Mouse (Mus musculus) hindbrain, embryonic 14.5 days (tissue): ENCODE measurements around the gene Oard1. TPM values are rescaled to one million over a fixed set of nuclear protein-coding genes. Genes with fewer than 3 reads are reported as not detected.

Experiments
- ATAC-seq: fragments of 200-750 bp; cut with Nextera tagmentation; 2 replicates; pipeline ENCODE4 v1.8.0; 2017; ENCODE audit warnings: moderate number of reproducible peaks, mild to moderate bottlenecking, moderate TSS enrichment, moderate library complexity; ENCODE audit not compliant: low FRiP score
- DNase-seq: peaks from one replicate; pipeline ENCODE4 v3.0.0-alpha.2; 2015; ENCODE audit warnings: low spot score
- H3K27ac ChIP-seq: fragments of 300-500 bp; sonication (generic); 2 replicates; pipeline ENCODE4 v1.5.1; 2014; ENCODE audit warnings: mild to moderate bottlenecking, moderate library complexity
- H3K27me3 ChIP-seq: fragments of 300-500 bp; sonication (generic); 2 replicates; pipeline ENCODE4 v1.6.1; 2014; ENCODE audit warnings: mild to moderate bottlenecking, low read length, mixed read lengths; ENCODE audit not compliant: control insufficient read depth, insufficient read depth
- H3K36me3 ChIP-seq: fragments of 300-500 bp; sonication (generic); replicated peaks from 2 replicates; pipeline ENCODE4 v1.6.1; 2014; ENCODE audit not compliant: control insufficient read depth, insufficient read depth
- H3K4me1 ChIP-seq: fragments of 300-500 bp; sonication (generic); replicated peaks from 2 replicates; pipeline ENCODE4 v1.6.1; 2014; ENCODE audit warnings: antibody characterized with exemption, low read length, mixed read lengths; ENCODE audit not compliant: control insufficient read depth, insufficient read depth
- H3K4me2 ChIP-seq: fragments of 300-500 bp; sonication (generic); replicated peaks from 2 replicates; pipeline ENCODE4 v1.6.1; 2014; ENCODE audit warnings: mild to moderate bottlenecking, moderate library complexity
- H3K4me3 ChIP-seq: fragments of 300-500 bp; sonication (generic); replicated peaks from 2 replicates; pipeline ENCODE4 v1.5.1; 2014; ENCODE audit warnings: mild to moderate bottlenecking, low read length
- H3K9ac ChIP-seq: fragments of 300-500 bp; sonication (generic); 2 replicates; pipeline ENCODE4 v1.6.1; 2014
- H3K9me3 ChIP-seq: fragments of 300-500 bp; sonication (generic); 2 replicates; pipeline ENCODE4 v1.6.1; 2016; ENCODE audit warnings: low read length; ENCODE audit not compliant: control insufficient read depth
- whole genome bisulfite sequencing: fragments of 180-500 bp; shearing (Covaris S2); extraction: QIAGEN DNeasy Blood & Tissue Kit; methylation state at CpG from one replicate; pipeline ENCODE4 v1.1.7; 2014; 5-methylcytosine and 5-hydroxymethylcytosine counted together
- polyA plus RNA-seq: library from polyadenylated mRNA; unstranded; fragments of >200 nt; fragmentation: Nextera tagmentation; extraction: Ambion mirVana; gene quantifications from 2 replicates; pipeline ENCODE4 v1.2.1, GENCODE M21; 2014

Gene Oard1
- polyA plus RNA-seq, 1 experiment from 2014 or later = 36.3 TPM

- Histone ChIP-seq H3K4me3 (no peak overlapping the region), H3K4me2 (no peak overlapping the region), H3K27ac (no peak overlapping the region), H3K9me3 (no peaks in the 10 kb centered on the region), H3K36me3 (peaks cover 8% of the 10 kb centered on the region), H3K4me1 (peaks cover 15% of the 10 kb centered on the region), H3K9ac (no peak overlapping the region), H3K27me3 (no peaks in the 10 kb centered on the region)
- DNase-seq (no peak), ATAC-seq (no peak)
- WGBS = 95% methylated on average over 1 of the region's 1 CpGs
Measured at GRCm38 (mm10) chr17:48404706-48405105, 5.1 kb upstream of the Oard1 start.

GRCm38 (mm10) chr17:48407154-48407553 lies 2.7 kb upstream of the Oard1 start:
- Histone ChIP-seq H3K4me2 (0 out of 2 replicates have a peak overlapping the region, but pooled peaks have one; percentile 71), H3K9ac (no peak overlapping the region), H3K9me3 (no peaks in the 10 kb centered on the region), H3K4me3 (no peak overlapping the region), H3K27me3 (no peaks in the 10 kb centered on the region), H3K4me1 (peaks cover 27% of the 10 kb centered on the region), H3K36me3 (no peaks in the 10 kb centered on the region; the same call in 1 of the 2 replicates), H3K27ac (no peak overlapping the region)
- ATAC-seq = no peak
- WGBS = 90% methylated on average over 4 of the region's 4 CpGs
- DNase-seq = no peak

- no peaks in the 10 kb centered on the region for H3K9me3 ChIP-seq
- no peak for DNase-seq
- peak overlapping the region; percentile 71 for H3K4me2 ChIP-seq
- ATAC-seq = no peak
- peak overlapping the region; percentile 81 for H3K4me3 ChIP-seq
- H3K27me3 ChIP-seq = no peaks in the 10 kb centered on the region
- H3K4me1 ChIP-seq = peaks cover 27% of the 10 kb centered on the region
- peak overlapping the region; percentile 99 for H3K9ac ChIP-seq
- H3K36me3 ChIP-seq = no peaks in the 10 kb centered on the region; the same call in 1 of the 2 replicates
- WGBS = 13% methylated on average over 8 of the region's 8 CpGs
- peak overlapping the region; percentile 99 for H3K27ac ChIP-seq
Measured at GRCm38 (mm10) chr17:48407910-48408525, 1.8 kb upstream of the Oard1 start.

GRCm38 (mm10) chr17:48408526-48409291 lies 1.1 kb upstream of the Oard1 start:
- peak overlapping the region; percentile 71 for H3K4me2 ChIP-seq
- under 1% methylated on average over 47 of the region's 47 CpGs for WGBS
- no peaks in the 10 kb centered on the region for H3K9me3 ChIP-seq
- DNase-seq = peak; percentile 65
- no peaks in the 10 kb centered on the region; the same call in 1 of the 2 replicates for H3K36me3 ChIP-seq
- H3K27me3 ChIP-seq = no peaks in the 10 kb centered on the region
- peak overlapping the region; percentile 99 for H3K27ac ChIP-seq
- peaks cover 27% of the 10 kb centered on the region for H3K4me1 ChIP-seq
- peak; percentile 34 for ATAC-seq
- peak overlapping the region; percentile 81 for H3K4me3 ChIP-seq
- peak overlapping the region; percentile 99 for H3K9ac ChIP-seq

- DNase-seq (peak; percentile 50), ATAC-seq (no peak; the same call in 1 of the 2 replicates)
- no peaks in the 10 kb centered on the region for H3K27me3 ChIP-seq
- peaks cover 27% of the 10 kb centered on the region for H3K4me1 ChIP-seq
- no peaks in the 10 kb centered on the region for H3K9me3 ChIP-seq
- H3K36me3 ChIP-seq = peaks cover 6% of the 10 kb centered on the region
- peak overlapping the region; percentile 94 for H3K27ac ChIP-seq
- peak overlapping the region; percentile 81 for H3K4me3 ChIP-seq
- H3K9ac ChIP-seq = peak overlapping the region; percentile 76
- H3K4me2 ChIP-seq = peak overlapping the region; percentile 87
- 0% methylated on average over 13 of the region's 13 CpGs for WGBS
Measured at GRCm38 (mm10) chr17:48410299-48410785, 528 bp downstream of the Oard1 start.

GRCm38 (mm10) chr17:48411241-48411640 lies 1.4 kb downstream of the Oard1 start:
- Histone ChIP-seq H3K4me3 (peak overlapping the region; percentile 81), H3K9ac (peak overlapping the region; percentile 76), H3K9me3 (no peaks in the 10 kb centered on the region), H3K4me2 (peak overlapping the region; percentile 87), H3K36me3 (peaks cover 8% of the 10 kb centered on the region), H3K27me3 (no peaks in the 10 kb centered on the region), H3K27ac (peak overlapping the region; percentile 94; the same call in 1 of the 2 replicates), H3K4me1 (peaks cover 27% of the 10 kb centered on the region)
- WGBS = 55% methylated on average over 8 of the region's 8 CpGs
- ATAC-seq = no peak
- no peak for DNase-seq

- H3K4me1 ChIP-seq = peaks cover 9% of the 10 kb centered on the region
- H3K27ac ChIP-seq = no peak overlapping the region
- no peak overlapping the region for H3K4me3 ChIP-seq
- WGBS = 84% methylated on average over 7 of the region's 7 CpGs
- H3K27me3 ChIP-seq = no peaks in the 10 kb centered on the region
- ATAC-seq (no peak), DNase-seq (no peak)
- H3K36me3 ChIP-seq = peaks cover 8% of the 10 kb centered on the region
- H3K9ac ChIP-seq = no peak overlapping the region
- H3K4me2 ChIP-seq = no peak overlapping the region
- H3K9me3 ChIP-seq = no peaks in the 10 kb centered on the region
Measured at GRCm38 (mm10) chr17:48416011-48416410, 6.2 kb downstream of the Oard1 start.

GRCm38 (mm10) chr17:48416425-48417195 lies 6.8 kb downstream of the Oard1 start:
- ATAC-seq (peak; percentile 71; the same call in 1 of the 2 replicates), DNase-seq (peak; percentile 83)
- WGBS = 91% methylated on average over 14 of the region's 14 CpGs
- peaks cover 8% of the 10 kb centered on the region for H3K36me3 ChIP-seq
- H3K4me1 ChIP-seq = peaks cover 3% of the 10 kb centered on the region
- H3K9me3 ChIP-seq = no peaks in the 10 kb centered on the region
- no peak overlapping the region for H3K4me2 ChIP-seq
- H3K27me3 ChIP-seq = no peaks in the 10 kb centered on the region
- H3K27ac ChIP-seq = no peak overlapping the region
- no peak overlapping the region for H3K4me3 ChIP-seq
- no peak overlapping the region for H3K9ac ChIP-seq

- Histone ChIP-seq H3K9me3 (no peaks in the 10 kb centered on the region), H3K36me3 (peaks cover 8% of the 10 kb centered on the region), H3K4me3 (no peak overlapping the region), H3K27me3 (no peaks in the 10 kb centered on the region), H3K9ac (no peak overlapping the region), H3K4me2 (no peak overlapping the region), H3K4me1 (no peaks in the 10 kb centered on the region), H3K27ac (no peak overlapping the region)
- WGBS = 92% methylated on average over 6 of the region's 6 CpGs
- no peak for DNase-seq
- ATAC-seq = no peak
Measured at GRCm38 (mm10) chr17:48417521-48417920, 7.7 kb downstream of the Oard1 start.
